In the genomic region with DNA sequence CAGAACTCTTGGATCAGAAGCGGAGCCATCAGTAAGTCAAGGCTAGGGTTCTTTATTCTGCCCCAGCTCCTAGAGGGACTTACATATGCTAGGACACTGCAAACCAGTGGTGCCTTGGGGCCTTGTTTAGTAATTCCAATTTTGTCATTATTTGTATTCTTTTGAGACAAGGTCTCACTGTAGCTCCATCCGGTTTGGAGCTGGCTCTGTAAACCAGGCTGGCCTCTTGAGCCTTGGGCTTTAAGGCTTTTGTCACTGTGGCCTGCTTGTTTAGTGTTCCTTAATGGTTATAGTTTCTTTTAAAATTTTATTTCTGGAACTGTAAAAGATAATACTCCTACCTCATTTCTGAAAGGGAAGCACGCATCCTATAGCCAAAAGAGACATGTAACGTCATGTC, we compare ENCODE assay signal across 9 mouse cellular contexts. TPM values are rescaled to one million over a fixed set of nuclear protein-coding genes. Genes with fewer than 3 reads are reported as not detected.
DNase-seq lines count a peak whose midpoint lies in the region; ATAC-seq and TF ChIP-seq lines count a peak whose summit lies in the region.
"Had no signal": no experiment of that assay in that cellular context is flagged by ENCODE, and none has a peak within 500 bp of the region (broad histone marks: within the 10 kb centered on the region; RNA-seq: fewer than 3 reads in every experiment).

No protein-coding gene starts in this region.

- peak overlapping the region; percentile 99; the same call in 1 of the 2 replicates for H3K4me2 ChIP-seq in heart, postnatal 0 days (ENCODE audit: low read depth, low read length)
- H3K4me2 ChIP-seq in hindbrain, embryonic 16.5 days (ENCODE audit: low read length): peak overlapping the region; percentile 84
- H3K4me2 ChIP-seq in midbrain, embryonic 13.5 days (replicated peaks): peak overlapping the region; percentile 72

- no peak for DNase-seq in heart, postnatal 0 days (ENCODE audit: low spot score)
- DNase-seq in heart, adult 2 months: no peak
- DNase-seq in MEL (ENCODE audit: low read depth, low spot score): no peak
- DNase-seq in gastrocnemius, postnatal 4 days (ENCODE audit: low spot score in 2 of 2): no peak
- DNase-seq in layer of hippocampus, adult 9-10 months (ENCODE audit: low spot score): no peak
- DNase-seq: kidney, postnatal 10 days had no signal

- H3K36me3 ChIP-seq in heart, postnatal 0 days (replicated peaks; ENCODE audit: control insufficient read depth, insufficient read depth, low read length): 0 out of 2 replicates have a peak, but pooled peaks cover 10% of the 10 kb centered on the region
- H3K36me3 ChIP-seq in heart, adult 2 months (ENCODE audit: control insufficient read depth, insufficient read depth, low read length): peaks cover 33% of the 10 kb centered on the region
- peaks cover 13 to 27% of the 10 kb centered on the region in 2 experiments for H3K36me3 ChIP-seq in MEL (ENCODE audit: control insufficient read depth in 1 of 2, insufficient read depth in 2 of 2, low read length in 2 of 2)
- H3K36me3 ChIP-seq in hindbrain, embryonic 16.5 days (ENCODE audit: control insufficient read depth, insufficient read depth, low read length): peaks cover 6% of the 10 kb centered on the region; the same call in 1 of the 2 replicates
- H3K36me3 ChIP-seq in midbrain, embryonic 13.5 days: peaks cover 12% of the 10 kb centered on the region

- WGBS in heart, postnatal 0 days: 89% methylated on average over 4 of the region's 4 CpGs
- WGBS in heart, adult 2 months: 77% methylated on average over 4 of the region's 4 CpGs
- 75% methylated on average over 4 of the region's 4 CpGs for WGBS in hindbrain, embryonic 16.5 days
- WGBS in midbrain, embryonic 13.5 days: 77% methylated on average over 4 of the region's 4 CpGs

- H3K27me3 ChIP-seq in heart, postnatal 0 days (ENCODE audit: control insufficient read depth, insufficient read depth, low read length): no peaks in the 10 kb centered on the region
- H3K27me3 ChIP-seq in heart, adult 2 months (ENCODE audit: control insufficient read depth, insufficient read depth, low read length): no peaks in the 10 kb centered on the region
- no peaks in the 10 kb centered on the region for H3K27me3 ChIP-seq in MEL (ENCODE audit: control insufficient read depth in 1 of 2, insufficient read depth in 2 of 2, low read length in 2 of 2)
- H3K27me3 ChIP-seq in hindbrain, embryonic 16.5 days (replicated peaks; ENCODE audit: control insufficient read depth, insufficient read depth, low read length): no peaks in the 10 kb centered on the region
- no peaks in the 10 kb centered on the region for H3K27me3 ChIP-seq in midbrain, embryonic 13.5 days

- TF ChIP-seq EP300 in heart, postnatal 0 days (IDR thresholded peaks at IDR 0.05; ENCODE audit: low read depth): no peak
- TF ChIP-seq EP300 in heart, adult 2 months (IDR thresholded peaks at IDR 0.05; ENCODE audit: insufficient read depth, low read depth, low read length): no peak
- TF ChIP-seq EP300 in MEL (IDR thresholded peaks at IDR 0.05; ENCODE audit: low read depth in 1 of 2, low read length in 2 of 2): no peak

- no peak for TF ChIP-seq RAD21 in MEL (IDR thresholded peaks at IDR 0.05; ENCODE audit: low read depth, low read length)

- TF ChIP-seq POLR2A in heart, adult 2 months (IDR thresholded peaks at IDR 0.05; ENCODE audit: insufficient read depth, low read depth, low read length): no peak
- TF ChIP-seq POLR2A in MEL (IDR thresholded peaks at IDR 0.05; ENCODE audit: control insufficient read depth in 1 of 2, insufficient read depth in 1 of 2, low read depth in 1 of 2, low read length in 2 of 2, poor library complexity in 1 of 2): no peak

- peaks cover 6% of the 10 kb centered on the region for H3K79me2 ChIP-seq in heart, adult 2 months (replicated peaks; ENCODE audit: control insufficient read depth, insufficient read depth, low read length)
- peaks cover 53% of the 10 kb centered on the region for H3K79me2 ChIP-seq in MEL (ENCODE audit: control insufficient read depth, insufficient read depth, low read length, poor library complexity)

- no peak for TF ChIP-seq CTCF in heart, postnatal 0 days (IDR thresholded peaks at IDR 0.05; ENCODE audit: low read depth)
- TF ChIP-seq CTCF in heart, adult 2 months (IDR thresholded peaks at IDR 0.05): no peak
- TF ChIP-seq CTCF in MEL (IDR thresholded peaks at IDR 0.05 in 2 of 3, conservative IDR thresholded peaks at IDR 0.05 in 1 of 3; ENCODE audit: control insufficient read depth in 1 of 3, insufficient read depth in 1 of 3, low read depth in 2 of 3, low read length in 3 of 3, poor library complexity in 1 of 3, severe bottlenecking in 1 of 3): no peak

- peak overlapping the region; percentile 93; the same call in 1 of the 2 replicates for H3K4me3 ChIP-seq in heart, postnatal 0 days (ENCODE audit: low read depth, low read length)
- no peak overlapping the region for H3K4me3 ChIP-seq in heart, adult 2 months
- peak overlapping the region; percentile 34 to 96; a peak in 3 of 4 replicates for H3K4me3 ChIP-seq in MEL (ENCODE audit: control insufficient read depth in 1 of 2, insufficient read depth in 1 of 2, low read depth in 2 of 2, low read length in 2 of 2)
- no peak overlapping the region for H3K4me3 ChIP-seq in hindbrain, embryonic 16.5 days (ENCODE audit: low read length)
- H3K4me3 ChIP-seq in midbrain, embryonic 13.5 days (replicated peaks): no peak overlapping the region

- H3K9me3 ChIP-seq in heart, postnatal 0 days (replicated peaks; ENCODE audit: control insufficient read depth, low read length): no peaks in the 10 kb centered on the region
- no peaks in the 10 kb centered on the region for H3K9me3 ChIP-seq in MEL (replicated peaks; ENCODE audit: insufficient read depth, low read length)
- no peaks in the 10 kb centered on the region for H3K9me3 ChIP-seq in hindbrain, embryonic 16.5 days (ENCODE audit: control insufficient read depth, low read length)
- H3K9me3 ChIP-seq in midbrain, embryonic 13.5 days: no peaks in the 10 kb centered on the region

- ATAC-seq in heart, postnatal 0 days (ENCODE audit: insufficient read depth, low read depth): no peak
- ATAC-seq in hindbrain, embryonic 16.5 days: no peak
- ATAC-seq in midbrain, embryonic 13.5 days: no peak
- ATAC-seq in megakaryocyte-erythroid progenitor cell, adult 5-6 weeks (replicated peaks; ENCODE audit: low FRiP score, low TSS enrichment, poor library complexity, severe bottlenecking): no peak

- H3K4me1 ChIP-seq in heart, postnatal 0 days (ENCODE audit: control insufficient read depth, insufficient read depth): peaks cover 22% of the 10 kb centered on the region; the same call in 1 of the 2 replicates
- peaks cover 1% of the 10 kb centered on the region for H3K4me1 ChIP-seq in heart, adult 2 months (ENCODE audit: control insufficient read depth, insufficient read depth, low read length)
- peaks cover 14 to 15% of the 10 kb centered on the region in 2 experiments; a peak in 3 of 4 replicates for H3K4me1 ChIP-seq in MEL (ENCODE audit: control insufficient read depth in 1 of 2, insufficient read depth in 2 of 2, low read length in 2 of 2)
- peaks cover 26% of the 10 kb centered on the region for H3K4me1 ChIP-seq in hindbrain, embryonic 16.5 days (ENCODE audit: control insufficient read depth, insufficient read depth, low read depth, low read length)
- H3K4me1 ChIP-seq in midbrain, embryonic 13.5 days (replicated peaks): peaks cover 42% of the 10 kb centered on the region

- no peak overlapping the region for H3K9ac ChIP-seq in heart, postnatal 0 days (replicated peaks; ENCODE audit: low read depth, low read length)
- no peak overlapping the region; the same call in 1 of the 2 replicates for H3K9ac ChIP-seq in heart, adult 2 months (ENCODE audit: low read depth, low read length)
- H3K9ac ChIP-seq in MEL (ENCODE audit: control insufficient read depth, low read depth, low read length, poor library complexity, severe bottlenecking): peak overlapping the region; percentile 95
- no peak overlapping the region; the same call in 1 of the 2 replicates for H3K9ac ChIP-seq in hindbrain, embryonic 16.5 days (ENCODE audit: low read depth, low read length)
- H3K9ac ChIP-seq in midbrain, embryonic 13.5 days (replicated peaks): peak overlapping the region; percentile 45

- no peak overlapping the region for H3K27ac ChIP-seq in heart, postnatal 0 days (ENCODE audit: low read depth)
- H3K27ac ChIP-seq in heart, adult 2 months: no peak overlapping the region; the same call in 1 of the 2 replicates
- no peak overlapping the region for H3K27ac ChIP-seq in MEL (ENCODE audit: control insufficient read depth, low read depth, low read length)
- no peak overlapping the region for H3K27ac ChIP-seq in hindbrain, embryonic 16.5 days (ENCODE audit: low read depth, low read length)
- H3K27ac ChIP-seq in midbrain, embryonic 13.5 days: no peak overlapping the region

- intact Hi-C loops in heart, adult 2 months (cut with DNase I): no loop called here

TF ChIP-seq in MEL, 35 proteins besides CTCF, POLR2A, EP300 and RAD21 (continues in another document):
- TF ChIP-seq ETS1 (IDR thresholded peaks at IDR 0.05; ENCODE audit: low read depth, low read length): no peak
- no peak for TF ChIP-seq TCF12 (IDR thresholded peaks at IDR 0.05; ENCODE audit: low read depth, low read length)
- no peak for TF ChIP-seq E2F4 (IDR thresholded peaks at IDR 0.05; ENCODE audit: borderline replicate concordance, low read depth, low read length)
- TF ChIP-seq MAZ (IDR thresholded peaks at IDR 0.05; ENCODE audit: low read depth, low read length): no peak
- TF ChIP-seq TBP (IDR thresholded peaks at IDR 0.05; ENCODE audit: low read depth, low read length): no peak
- no peak for TF ChIP-seq ZC3H11A (IDR thresholded peaks at IDR 0.05; ENCODE audit: low read depth, low read length)
- TF ChIP-seq UBTF (IDR thresholded peaks at IDR 0.05; ENCODE audit: borderline replicate concordance, insufficient read depth, low read depth, low read length): no peak
- no peak for TF ChIP-seq MEF2A (IDR thresholded peaks at IDR 0.05; ENCODE audit: extremely low read depth, insufficient replicate concordance, low read depth, low read length, poor library complexity, severe bottlenecking)

RNA-seq across cellular contexts. Expression of gene Etnk1, which starts 2.4 kb away (rescaled TPM):
- total RNA-seq in heart, postnatal 0 days (2014; rRNA removed; ENCODE audit: low replicate concordance): 20.6 and 22.0 TPM in 2 replicates
- 7.0 and 7.4 TPM in 2 replicates for polyA plus RNA-seq in heart, postnatal 0 days (2015; fragmentation: Nextera tagmentation; extraction: Ambion mirVana)
- 10 to 100 TPM; 27.0 to 27.6 TPM for total RNA-seq in heart, adult 2 months (2021)
- 13.5 and 25.7 TPM in 2 replicates for polyA plus RNA-seq in heart, adult 2 months (2012; rRNA removed)
- 33.6 and 38.1 TPM in 2 replicates for total RNA-seq in MEL (2012; rRNA removed)
- polyA plus RNA-seq in MEL (2012; ENCODE audit: insufficient read depth in 1 of 2, insufficient read length in 2 of 2, low read depth in 1 of 2, low replicate concordance in 2 of 2, missing spikeins in 1 of 2): 10 to 100 TPM; 29.9 to 37.0 TPM
- polyA plus RNA-seq in hindbrain, embryonic 16.5 days (2015; fragmentation: Nextera tagmentation; extraction: Ambion mirVana): 40.5 and 46.6 TPM in 2 replicates
- polyA plus RNA-seq in midbrain, embryonic 13.5 days (2015; fragmentation: Nextera tagmentation; extraction: Ambion mirVana): 32.8 and 34.2 TPM in 2 replicates
- total RNA-seq in gastrocnemius, postnatal 4 days (2021): 10 to 100 TPM; 21.3 to 23.1 TPM
- 65.0 and 74.2 TPM in 2 replicates for total RNA-seq in megakaryocyte-erythroid progenitor cell, adult 5-6 weeks (2014; fragmentation: Nextera tagmentation)
- 86.4 and 108 TPM in 2 replicates for total RNA-seq in megakaryocyte-erythroid progenitor cell, adult 5-6 weeks (2017)

Comparison
In these comparisons a context has a peak if more than half of its experiments do, and no peak if none do; other contexts are left out.
1. H3K4me3 ChIP-seq: peak in heart, postnatal 0 days (single experiment) and MEL (2 of 2); none in heart, adult 2 months (single experiment), hindbrain, embryonic 16.5 days (single experiment) and midbrain, embryonic 13.5 days (single experiment).
2. H3K9ac ChIP-seq: peak in MEL (single experiment) and midbrain, embryonic 13.5 days (single experiment); none in heart, postnatal 0 days (single experiment), heart, adult 2 months (single experiment) and hindbrain, embryonic 16.5 days (single experiment).
3. Peak in every context shown above with its lines, with median percentiles within 50 percentile points of each other: H3K4me2 ChIP-seq.